Mouse (Mus musculus) left cerebral cortex, adult 2 months (tissue): ENCODE measurements at regions not wholly inside any gene's neighbourhood (a gene's known extent, or its start where the extent isn't known, plus 50 kb on each side); places are given as distances from the start of the nearest gene placed in this dataset.
"Not testable (repeated sequence)": the region's sequence is repeated elsewhere in the genome, so short reads cannot be mapped to it uniquely, and the experiment has no call there.

Source experiments
- DNase-seq, 2 experiments: peaks; one replicate each; pipeline ENCODE4 v3.0.0; 2021 to 2022; ENCODE audit warnings: low spot score in 2 of 2, mixed read lengths in 1 of 2; ENCODE audit errors: extremely low spot score in 1 of 2
- H3K27ac ChIP-seq: fragments of 200-600 bp; 2 replicates; pipeline ENCODE4 v1.8.1; 2022
- H3K4me3 ChIP-seq: fragments of 200-600 bp; 2 replicates; pipeline ENCODE4 v1.8.1; 2022
- CTCF ChIP-seq: fragments of 200-600 bp; IDR thresholded peaks from 2 replicates; pipeline ENCODE4 v1.8.1; 2022; ENCODE audit warnings: antibody characterized with exemption, mild to moderate bottlenecking, moderate library complexity
- intact Hi-C: fragments of 180-260 bp; cut with DNase I; formaldehyde crosslinking; loops from one replicate; pipeline ENCODE4 v1.15.1; 2025

DNA sequence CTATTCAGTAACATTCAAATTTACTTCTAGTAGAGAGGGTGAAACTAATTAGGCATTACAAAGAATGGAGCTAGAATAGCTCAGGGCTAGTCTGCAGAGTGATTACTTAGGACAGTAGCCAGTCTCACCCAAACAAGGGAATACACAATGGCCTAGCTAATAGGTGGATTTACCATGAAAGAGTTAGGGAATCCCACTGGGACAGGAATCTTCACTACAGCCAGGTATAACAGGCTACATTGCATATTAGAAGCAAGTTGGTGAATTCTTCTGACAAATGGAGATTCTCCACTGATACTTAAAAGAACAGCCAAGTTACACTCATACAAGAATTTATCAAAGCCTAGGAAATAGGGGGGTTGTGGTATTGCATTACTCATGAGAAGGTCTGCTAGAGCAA, 670.2 kb upstream of the Chrm3 start:
- H3K4me3 ChIP-seq, H3K27ac ChIP-seq, intact Hi-C loops, DNase-seq: not testable (repeated sequence)

DNA sequence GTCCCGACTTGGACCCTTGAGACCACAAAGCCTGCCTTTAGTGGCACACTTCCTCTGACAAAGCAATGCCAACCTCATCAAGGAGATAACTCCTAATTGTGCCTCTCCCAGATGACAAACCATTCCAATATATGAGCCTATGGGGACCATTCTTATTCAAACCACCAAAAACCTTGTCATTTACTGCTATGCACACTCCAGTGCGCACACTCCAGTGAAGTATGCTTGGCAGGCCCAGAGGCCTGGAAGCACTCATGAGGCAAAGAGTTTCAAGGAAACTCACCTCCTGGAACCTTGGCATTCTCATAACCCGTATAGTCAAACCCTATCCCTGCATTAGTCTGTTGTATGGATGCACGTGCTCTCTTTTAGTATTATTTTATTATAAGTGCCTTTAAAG, 669.7 kb upstream of the Chrm3 start:
- no peak overlapping the region for H3K4me3 ChIP-seq
- no peak for DNase-seq
- TF ChIP-seq CTCF = no peak
- no peak overlapping the region for H3K27ac ChIP-seq
- intact Hi-C loops = no loop called here

- DNase-seq = no peak
- Histone ChIP-seq H3K4me3 (no peak overlapping the region), H3K27ac (no peak overlapping the region)
- intact Hi-C loops = no loop called here
- no peak for TF ChIP-seq CTCF
These were observed 665.3 kb upstream of the Chrm3 start for GRCm38 (mm10) chr13:11025918-11026317.

DNA sequence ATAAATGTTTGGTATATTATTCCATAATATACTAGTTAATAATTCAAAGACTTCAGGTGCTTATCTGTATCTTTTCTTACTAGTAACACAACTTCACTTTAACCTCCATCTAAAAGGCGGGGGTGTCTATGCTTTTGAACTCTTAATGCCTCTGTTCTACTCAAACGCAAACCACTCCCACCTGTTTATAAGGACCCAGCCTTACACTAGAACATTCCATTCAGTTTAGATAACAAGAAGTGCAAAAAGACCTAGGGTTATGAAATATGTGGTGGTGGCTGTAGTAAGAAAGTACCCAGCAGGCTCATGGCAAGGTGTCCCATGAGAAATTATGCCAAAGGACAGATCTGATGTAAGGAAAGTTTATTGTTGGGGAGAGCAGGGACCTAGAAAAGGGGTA, 663.8 kb upstream of the Chrm3 start:
- no peak for DNase-seq
- intact Hi-C loops = no loop called here
- TF ChIP-seq CTCF = no peak
- Histone ChIP-seq H3K4me3 (no peak overlapping the region), H3K27ac (no peak overlapping the region)

DNA sequence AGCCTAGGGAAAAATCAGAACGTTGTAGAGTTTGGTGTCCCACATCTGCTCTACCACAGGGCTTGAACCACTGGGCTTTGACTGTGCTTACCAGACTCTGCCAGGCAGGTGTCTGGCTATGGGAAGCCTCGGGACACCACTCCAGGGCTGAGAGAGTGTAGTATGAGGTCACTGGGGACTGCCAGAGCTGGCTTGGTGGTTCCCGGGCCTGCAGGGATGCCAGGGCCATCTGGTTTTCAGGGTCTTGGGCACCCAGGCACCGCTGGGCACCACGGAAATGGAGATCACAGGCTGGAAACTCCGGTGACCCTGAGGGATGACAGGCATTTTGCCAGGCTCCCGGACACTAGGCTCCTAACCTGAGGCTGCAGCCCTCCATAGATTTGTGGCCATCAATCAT, 656.9 kb upstream of the Chrm3 start:
- Histone ChIP-seq H3K27ac (no peak overlapping the region), H3K4me3 (no peak overlapping the region)
- intact Hi-C loops = no loop called here
- no peak for TF ChIP-seq CTCF
- DNase-seq = no peak

DNA sequence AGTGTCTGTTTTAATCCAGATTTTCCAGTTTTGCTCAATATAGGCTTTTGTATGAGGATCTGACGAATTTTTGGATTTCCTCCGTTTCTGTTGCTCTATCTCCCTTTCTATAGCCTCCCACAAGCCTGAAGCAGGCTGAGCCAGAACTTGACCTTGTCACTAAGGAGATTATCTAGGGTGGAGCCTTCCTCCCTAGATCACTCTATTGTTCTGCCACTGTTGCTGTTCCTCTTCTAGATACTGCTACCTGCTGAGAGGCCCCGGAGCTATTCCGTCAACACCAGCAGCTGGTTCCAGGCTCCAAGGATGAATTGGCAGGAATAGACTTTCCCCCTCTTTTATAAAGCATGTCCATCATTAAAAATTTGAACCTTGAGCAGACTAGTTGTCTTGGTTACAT, 644.7 kb upstream of the Chrm3 start:
- TF ChIP-seq CTCF = no peak
- no peak overlapping the region for H3K4me3 ChIP-seq
- H3K27ac ChIP-seq = no peak overlapping the region
- DNase-seq = no peak
- intact Hi-C loops = no loop called here

- intact Hi-C loops = no loop called here
- Histone ChIP-seq H3K27ac (no peak overlapping the region), H3K4me3 (no peak overlapping the region)
- DNase-seq = no peak
- TF ChIP-seq CTCF = no peak
These were observed 630.5 kb upstream of the Chrm3 start for GRCm38 (mm10) chr13:10991151-10991550.

GRCm38 (mm10) chr13:10990503-10991025, 629.9 kb upstream of the Chrm3 start:
- no peak overlapping the region for H3K27ac ChIP-seq
- intact Hi-C loops = no loop called here
- no peak overlapping the region for H3K4me3 ChIP-seq
- DNase-seq = no peak
- TF ChIP-seq CTCF = no peak

- TF ChIP-seq CTCF = no peak
- intact Hi-C loops = no loop called here
- no peak for DNase-seq
- H3K27ac ChIP-seq = no peak overlapping the region
- H3K4me3 ChIP-seq = no peak overlapping the region
These were observed 628.6 kb upstream of the Chrm3 start for GRCm38 (mm10) chr13:10989095-10989814.

DNA sequence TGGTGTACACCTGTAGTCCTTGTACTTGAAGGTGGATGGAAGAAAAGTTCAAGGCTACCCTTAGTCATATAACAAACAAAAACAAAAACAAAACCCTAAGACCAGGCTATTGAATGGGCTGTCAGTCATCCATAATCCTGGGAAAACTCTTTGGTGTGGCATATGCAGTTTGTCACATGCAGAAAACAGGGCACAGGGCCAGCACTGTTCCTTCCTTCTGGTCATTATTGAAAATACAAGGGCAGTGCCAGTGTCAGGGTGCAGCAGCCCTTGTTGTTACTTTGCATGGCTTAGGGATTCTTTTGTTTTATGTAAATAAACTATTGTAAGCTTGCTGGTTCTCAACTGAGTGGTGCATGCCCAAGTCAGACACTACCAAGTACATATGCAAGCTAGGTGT, 623.1 kb upstream of the Chrm3 start:
- H3K4me3 ChIP-seq = no peak overlapping the region
- intact Hi-C loops = no loop called here
- no peak for DNase-seq
- no peak for TF ChIP-seq CTCF
- no peak overlapping the region for H3K27ac ChIP-seq

GRCm38 (mm10) chr13:10982543-10982942, 621.9 kb upstream of the Chrm3 start:
- no peak for DNase-seq
- Histone ChIP-seq H3K27ac (no peak overlapping the region), H3K4me3 (no peak overlapping the region)
- intact Hi-C loops = no loop called here
- no peak for TF ChIP-seq CTCF

- no peak for TF ChIP-seq CTCF
- H3K4me3 ChIP-seq = no peak overlapping the region
- no peak overlapping the region for H3K27ac ChIP-seq
- intact Hi-C loops = no loop called here
- no peak for DNase-seq
These were observed 611.3 kb upstream of the Chrm3 start for GRCm38 (mm10) chr13:10971932-10972331.

GRCm38 (mm10) chr13:10970721-10971120, 610.1 kb upstream of the Chrm3 start:
- intact Hi-C loops = no loop called here
- Histone ChIP-seq H3K4me3 (no peak overlapping the region), H3K27ac (no peak overlapping the region)
- TF ChIP-seq CTCF = no peak
- no peak for DNase-seq
